Mouse (Mus musculus) common myeloid progenitor, adult 5-6 weeks (primary cell): ENCODE data around the gene Ptprm. TPM values are rescaled to one million over a fixed set of nuclear protein-coding genes. Genes with fewer than 3 reads are reported as not detected.
A peak's percentile ranks its signal among the peaks of the same experiment; 100 is the strongest.

ENCODE experiments used
- ATAC-seq: replicated peaks from 2 replicates; pipeline ENCODE4 v1.8.0; 2016; ENCODE audit warnings: low read depth, mild to moderate bottlenecking, moderate TSS enrichment, inconsistent platforms; ENCODE audit not compliant: poor library complexity, severe bottlenecking
- total RNA-seq: library from RNA; stranded (forward); fragments of 200-1000, 187-1606 nt; gene quantifications from 2 replicates; pipeline ENCODE4 v1.2.3, GENCODE M21; 2017

Ptprm gene
- total RNA-seq, 1 experiment from 2014 or later, result 0.14 TPM

DNA sequence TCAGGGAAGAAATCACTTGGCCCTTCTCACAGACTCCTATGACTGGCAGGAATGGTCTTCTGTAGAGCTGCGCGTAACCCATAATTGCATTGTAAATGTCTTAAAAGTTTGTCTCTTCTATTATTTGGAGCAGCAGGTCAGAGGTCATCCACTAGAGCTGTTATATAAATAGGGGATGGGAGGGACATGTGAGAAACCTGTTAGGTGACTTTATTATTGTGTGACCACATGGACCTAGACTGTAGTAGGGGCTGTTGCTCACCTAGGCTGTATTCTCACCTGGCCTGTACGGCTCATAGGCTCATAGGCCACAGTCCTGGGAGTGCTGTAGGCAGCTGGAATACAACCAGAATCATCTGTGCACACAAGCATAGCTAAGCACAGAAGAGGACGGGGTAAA is 645.5 kb downstream of the Ptprm start:
- no peak for ATAC-seq

DNA sequence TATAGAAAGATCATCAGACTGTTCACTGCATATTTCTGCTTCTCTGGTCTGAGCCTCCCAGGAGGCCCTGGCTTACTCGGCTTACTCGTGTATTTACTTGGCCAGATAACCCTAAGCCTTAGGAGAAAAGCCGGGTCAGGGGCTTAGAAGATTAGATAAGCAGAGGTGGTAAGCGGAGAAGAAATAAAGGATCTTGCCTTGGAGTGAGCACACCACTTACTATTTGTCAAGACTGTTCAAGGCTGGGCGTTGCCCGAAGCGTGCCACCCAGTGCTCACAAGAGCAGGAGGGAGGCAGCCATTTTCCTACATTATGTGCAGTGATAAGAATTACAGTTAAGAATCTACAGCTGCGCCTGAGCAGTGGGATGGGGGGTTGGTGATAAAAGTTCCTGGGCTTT is 646.6 kb downstream of the Ptprm start:
- no peak for ATAC-seq

GRCm38 (mm10) chr17:66701358-66702184 is 652.7 kb downstream of the Ptprm start:
- ATAC-seq, result peak; percentile 70

GRCm38 (mm10) chr17:66699896-66700295 is 654.4 kb downstream of the Ptprm start:
- ATAC-seq, result no peak

- ATAC-seq, result no peak
Measured at GRCm38 (mm10) chr17:66697650-66698049, 656.6 kb downstream of the Ptprm start.

- no peak for ATAC-seq
Measured at GRCm38 (mm10) chr17:66696531-66697172, 657.6 kb downstream of the Ptprm start.

DNA sequence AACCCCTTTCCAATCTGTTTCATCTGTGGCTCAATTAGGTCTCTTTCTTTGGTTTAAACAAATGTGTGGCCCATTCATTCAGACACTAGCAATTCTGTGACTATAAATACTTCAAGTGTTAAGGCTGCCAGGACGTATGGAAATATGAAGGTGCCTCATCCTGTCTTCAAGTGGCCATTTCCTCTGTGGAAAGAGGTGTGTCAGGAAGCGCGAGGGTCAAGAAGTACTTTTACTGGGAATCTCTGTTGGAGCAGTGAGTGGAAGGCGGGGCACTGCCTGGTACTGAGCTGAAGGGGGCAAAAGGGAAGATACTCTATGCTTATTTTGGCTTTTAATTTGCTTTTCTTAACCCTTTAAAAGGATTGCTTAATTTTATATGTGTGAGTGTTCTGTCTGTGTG is 659.9 kb downstream of the Ptprm start:
- no peak for ATAC-seq

DNA sequence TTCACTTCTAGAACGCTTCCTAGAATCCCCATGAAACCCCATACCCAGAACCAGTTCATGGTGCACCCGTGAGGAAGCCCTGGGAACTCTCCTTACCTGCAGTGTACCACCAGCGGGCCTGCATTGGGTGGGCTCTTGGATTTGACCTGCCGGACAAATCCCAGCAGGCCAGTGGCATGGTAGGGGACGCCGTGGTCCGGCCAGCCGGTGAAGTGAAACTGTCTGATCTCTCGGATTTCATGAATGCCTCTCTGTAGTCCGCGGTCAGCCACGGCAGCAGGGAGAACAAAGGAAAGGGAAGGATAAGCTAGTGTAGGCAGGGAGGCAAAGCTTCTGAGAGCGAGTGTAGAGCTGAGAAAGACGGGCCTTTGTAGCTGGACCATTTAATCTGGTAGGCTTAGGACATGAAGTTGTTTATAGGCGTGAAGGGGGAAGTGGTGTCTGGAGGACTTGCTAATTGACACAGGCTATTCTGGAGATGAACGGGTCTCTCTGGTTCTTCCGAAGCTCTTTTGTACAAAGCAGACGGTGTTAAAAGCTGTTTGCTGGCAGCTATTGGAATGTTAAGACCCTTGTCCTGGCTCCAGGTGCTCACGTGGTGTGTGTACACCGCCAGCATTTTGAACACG is 660.5 kb downstream of the Ptprm start:
- ATAC-seq, result no peak

DNA sequence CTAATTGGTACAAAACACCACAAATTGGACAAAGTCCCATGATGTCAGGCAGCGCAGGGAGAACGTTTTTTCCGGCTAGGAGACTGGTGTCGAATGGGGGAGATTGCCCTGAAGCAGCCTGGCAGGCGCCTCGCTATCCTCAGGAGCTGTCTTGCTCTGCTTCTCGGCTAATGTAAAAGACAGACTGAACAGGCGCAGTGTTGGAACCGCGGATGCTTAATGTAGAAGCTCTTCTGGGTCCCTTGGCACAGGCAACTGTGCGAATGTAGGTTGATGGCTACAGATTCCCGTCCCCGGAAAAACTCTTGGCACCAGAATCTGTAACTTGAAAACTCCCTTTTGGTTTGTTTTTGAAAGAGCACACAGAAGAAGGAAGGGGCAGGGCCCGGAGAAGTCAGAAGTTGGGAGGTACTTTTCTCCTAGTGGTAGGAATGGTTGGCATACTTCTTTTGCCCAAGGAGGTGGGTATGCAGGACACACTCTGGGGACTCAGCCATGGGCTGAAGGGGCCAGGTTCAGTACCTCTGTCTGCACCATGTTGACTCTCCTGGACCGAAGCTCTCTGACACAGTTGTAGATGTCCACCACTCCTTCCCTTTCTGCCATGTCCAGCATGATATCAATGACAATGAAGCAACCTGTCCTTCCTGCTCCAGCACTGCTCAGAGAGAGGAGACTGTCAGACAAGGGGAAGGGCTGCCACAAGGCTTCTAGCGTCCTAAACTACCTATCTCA is 661.1 kb downstream of the Ptprm start:
- no peak for ATAC-seq

DNA sequence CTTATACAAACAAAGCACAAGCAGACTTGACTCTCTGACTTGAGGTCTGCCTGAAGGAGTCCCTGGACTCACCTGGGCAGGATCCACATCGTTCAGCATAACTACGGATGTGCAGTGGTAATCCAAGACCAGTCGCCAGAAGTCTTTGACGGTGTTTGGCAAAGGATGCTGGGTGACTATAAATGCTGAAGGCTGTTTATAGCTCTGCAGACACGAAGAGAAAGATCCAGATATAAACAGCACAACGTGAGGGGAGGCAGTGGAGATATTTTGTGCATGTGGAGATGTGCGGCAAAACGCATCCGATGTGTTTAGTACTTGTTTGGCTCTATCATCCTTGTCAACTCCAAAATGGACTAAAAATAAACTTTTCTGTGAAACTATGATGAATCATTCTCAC is 666.1 kb downstream of the Ptprm start:
- ATAC-seq, result no peak

GRCm38 (mm10) chr17:66687543-66687942 is 666.7 kb downstream of the Ptprm start:
- no peak for ATAC-seq

DNA sequence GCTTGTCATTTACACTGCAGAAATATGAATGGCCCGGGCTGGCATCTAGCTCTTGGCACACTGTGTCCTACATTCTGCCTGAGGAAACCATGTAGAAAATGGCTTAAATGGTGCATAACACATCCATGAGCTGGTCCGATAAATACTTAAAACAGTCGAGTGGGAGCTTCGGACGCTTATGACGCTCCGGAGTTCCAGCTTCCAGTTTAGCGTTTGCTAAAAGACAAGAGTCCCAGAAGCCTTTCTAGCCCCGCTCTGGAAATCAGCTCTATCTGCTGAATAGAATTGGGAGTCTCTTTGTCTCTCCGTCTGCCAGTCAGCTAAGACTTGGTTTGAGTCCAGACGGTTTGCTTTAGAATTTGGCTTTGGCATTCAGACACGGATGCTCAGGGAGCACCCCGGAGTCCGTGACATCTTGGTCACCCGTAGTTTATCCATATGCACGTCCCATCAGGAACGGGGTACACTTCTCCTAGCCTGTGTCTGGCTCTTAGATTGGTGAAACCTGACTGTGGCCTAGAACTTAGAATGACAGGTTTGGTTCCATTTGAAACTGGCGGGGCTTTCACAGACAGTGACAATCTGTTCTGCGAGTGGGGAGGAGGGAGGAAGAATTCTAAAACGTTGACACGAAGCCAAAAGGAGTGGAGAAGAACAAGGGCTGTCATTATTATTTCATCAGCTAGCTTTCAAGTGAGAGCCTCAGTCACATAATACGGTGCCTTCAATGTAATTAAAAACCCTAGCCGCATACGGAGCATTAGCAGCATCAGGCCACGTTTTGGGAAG is 667.4 kb downstream of the Ptprm start:
- ATAC-seq, result no peak

GRCm38 (mm10) chr17:66683411-66683810 is 670.8 kb downstream of the Ptprm start:
- ATAC-seq, result no peak

DNA sequence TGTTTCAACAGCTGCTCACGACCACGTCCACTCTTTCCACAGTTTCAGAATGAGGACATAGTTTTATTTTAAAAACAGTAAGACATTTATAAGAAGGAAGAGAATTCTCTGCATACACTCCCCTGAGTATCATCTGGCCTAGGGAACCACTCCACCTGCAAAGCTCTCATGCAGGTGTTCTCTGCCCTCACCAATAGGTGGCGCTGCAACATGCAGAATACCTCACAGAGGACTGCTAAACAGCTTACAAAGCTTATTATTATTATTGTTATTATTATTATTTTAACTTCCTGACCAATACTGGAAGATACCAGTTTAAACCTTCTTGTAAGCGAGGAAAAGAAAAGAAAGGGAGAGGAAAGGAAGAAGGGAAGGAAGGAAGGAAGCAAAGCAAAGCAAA is 673.6 kb downstream of the Ptprm start:
- ATAC-seq, result peak; percentile 68; the same call in 1 of the 2 replicates

- ATAC-seq, result no peak
Measured at GRCm38 (mm10) chr17:66674667-66675066, 679.6 kb downstream of the Ptprm start.

DNA sequence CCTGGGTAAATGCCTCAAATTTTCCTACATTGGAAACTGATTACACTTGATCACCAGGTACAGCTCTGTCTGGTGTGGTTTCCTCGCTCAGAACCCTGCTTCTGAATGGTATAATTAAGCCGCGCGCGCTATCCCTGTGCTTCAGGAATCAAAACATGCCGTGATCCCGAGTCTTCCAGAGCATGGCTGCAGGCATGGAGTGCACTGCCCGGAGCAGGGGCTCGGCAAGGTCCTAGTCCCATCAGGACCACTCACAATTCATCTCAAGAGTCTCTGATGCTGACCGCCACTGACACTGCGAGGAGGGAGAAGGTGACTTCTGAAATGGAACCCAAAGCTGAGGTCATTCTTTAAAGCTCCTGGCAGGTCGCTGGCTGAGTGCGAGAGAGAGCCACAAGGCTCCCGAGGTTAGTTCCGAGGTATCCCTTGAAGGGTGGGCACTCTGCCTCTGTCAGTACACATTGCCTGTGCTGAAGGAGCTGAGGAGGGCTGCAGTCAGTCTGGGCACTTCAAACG is 682.5 kb downstream of the Ptprm start:
- ATAC-seq, result no peak

DNA sequence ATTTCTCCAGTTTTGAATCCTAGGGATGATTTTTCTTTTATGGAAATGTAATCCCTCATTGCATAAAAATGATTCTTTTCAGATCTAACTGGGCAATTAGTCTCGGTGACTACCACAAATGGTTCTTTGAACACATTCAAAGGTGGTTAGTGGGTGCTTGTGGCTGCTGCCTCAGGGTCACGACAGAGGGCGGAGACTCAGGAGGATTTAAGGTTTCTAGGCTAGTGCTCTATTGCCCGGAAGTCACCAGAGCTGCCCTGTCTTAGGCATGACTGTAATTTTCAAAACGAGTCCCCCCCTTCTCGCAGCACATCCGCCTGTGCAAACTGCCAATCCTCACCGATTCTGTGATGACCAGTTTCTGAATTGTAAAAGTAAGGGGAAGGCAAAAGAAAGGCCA is 683.0 kb downstream of the Ptprm start:
- no peak for ATAC-seq

DNA sequence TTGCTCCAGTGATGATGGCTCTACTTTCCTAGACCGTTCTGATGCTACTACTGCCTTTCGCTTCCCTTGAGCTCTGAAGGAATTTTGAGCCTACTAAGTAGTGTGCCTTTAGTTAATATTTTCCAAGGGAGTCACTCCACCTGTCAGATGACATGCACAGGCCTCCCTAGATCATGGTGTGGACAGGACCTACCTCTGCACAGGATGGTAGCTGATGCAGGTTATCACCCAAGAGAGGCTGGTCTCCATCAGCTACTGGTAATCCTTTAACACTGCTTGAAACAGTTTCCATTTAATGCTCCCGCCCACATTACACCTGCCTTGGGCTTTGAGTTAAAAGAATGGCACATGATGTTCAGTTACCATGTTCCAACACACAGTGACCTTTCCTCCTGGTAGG is 688.5 kb downstream of the Ptprm start:
- ATAC-seq, result no peak

DNA sequence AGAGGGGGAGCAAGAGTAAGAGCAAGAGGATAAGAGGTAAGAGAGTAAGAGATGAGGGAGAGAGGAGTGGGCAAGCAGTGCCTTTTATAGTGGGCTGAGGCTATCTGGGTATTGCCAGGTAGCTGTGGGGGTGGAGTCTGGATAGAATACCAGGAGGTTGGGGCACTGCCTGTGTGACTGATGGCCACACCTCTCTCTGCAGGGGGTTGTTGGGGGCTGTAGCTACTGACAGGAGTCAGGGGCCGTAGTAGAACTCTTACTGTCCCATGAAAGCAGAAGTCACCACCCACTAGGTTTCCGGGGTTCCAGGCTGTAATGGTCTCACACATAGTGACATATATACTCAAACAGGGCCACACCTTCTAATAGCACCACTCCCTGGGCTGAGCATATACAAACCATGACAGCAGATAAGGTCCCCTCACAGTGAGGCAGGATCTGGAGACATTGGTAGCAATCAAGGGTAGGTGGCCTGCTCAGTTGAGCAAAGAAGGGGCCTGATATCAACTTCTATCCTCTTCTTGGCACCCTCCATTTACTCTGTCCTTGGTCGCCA is 689.0 kb downstream of the Ptprm start:
- no peak for ATAC-seq
